Mouse (Mus musculus) layer of hippocampus, adult 8-10 months (tissue): Measurements from ENCODE around the gene Taf15. TPM values are rescaled to one million over a fixed set of nuclear protein-coding genes. Genes with fewer than 3 reads are reported as not detected.

Experiments
- DNase-seq, 2 experiments: peaks; one replicate each; pipeline ENCODE4 v3.0.0; 2022; ENCODE audit warnings: low spot score in 2 of 2
- total RNA-seq, 4 experiments: library from RNA; stranded (reverse); gene quantifications; 2 replicates each; pipeline ENCODE4 v1.2.4; 2022

The Taf15 gene
- total RNA-seq, result 10 to 100 TPM; 67.6 to 80.2 (median 69.6) TPM

DNA sequence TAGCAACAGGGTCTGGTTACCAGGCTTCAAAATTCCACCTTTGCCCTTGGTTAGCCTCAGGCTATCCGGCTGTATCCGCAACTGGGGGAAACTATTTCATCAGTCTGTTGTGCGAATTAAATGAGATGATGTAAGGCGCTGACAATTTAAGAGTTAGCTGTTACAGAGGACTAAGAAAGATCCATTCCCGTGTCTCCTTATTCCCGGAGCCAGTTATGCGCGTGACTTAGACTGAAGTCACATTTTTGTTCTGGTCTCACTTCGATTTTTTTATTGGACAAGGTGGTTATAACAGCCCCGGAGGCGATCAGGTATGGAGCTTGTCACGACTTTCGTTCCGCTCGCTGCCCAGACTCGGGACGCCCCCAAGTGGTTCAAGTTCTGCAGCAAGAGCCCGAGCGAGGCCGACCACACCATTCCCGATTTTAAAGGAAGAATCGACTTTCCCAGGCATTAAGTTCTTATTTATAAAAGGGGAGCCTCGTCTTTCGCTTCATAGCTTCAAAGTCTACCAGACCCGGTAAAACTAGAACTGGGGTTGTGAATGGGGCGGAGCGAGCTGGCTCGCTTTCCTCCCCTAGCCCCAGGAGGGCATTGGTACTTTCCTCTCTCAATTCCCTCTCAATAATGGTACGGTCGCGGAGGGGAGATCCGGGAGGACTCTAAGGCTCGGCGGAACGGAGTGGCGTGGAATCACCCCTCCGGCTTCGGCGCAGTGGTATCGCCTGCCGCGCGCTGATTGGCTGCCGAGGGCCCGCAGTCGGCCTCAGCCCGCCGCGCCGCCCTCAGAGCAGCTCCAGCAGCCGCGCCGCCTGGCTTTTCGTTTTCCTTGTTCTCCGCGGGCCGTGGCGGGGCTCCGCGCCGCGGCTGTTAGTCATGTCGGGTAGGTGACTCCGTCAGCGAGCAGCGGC, at the start of gene Taf15:
Taf15 (plus strand) TSS at position 763 of the 911 bp plus-strand sequence.
- DNase-seq, result peak; percentile 95 to 99

DNA sequence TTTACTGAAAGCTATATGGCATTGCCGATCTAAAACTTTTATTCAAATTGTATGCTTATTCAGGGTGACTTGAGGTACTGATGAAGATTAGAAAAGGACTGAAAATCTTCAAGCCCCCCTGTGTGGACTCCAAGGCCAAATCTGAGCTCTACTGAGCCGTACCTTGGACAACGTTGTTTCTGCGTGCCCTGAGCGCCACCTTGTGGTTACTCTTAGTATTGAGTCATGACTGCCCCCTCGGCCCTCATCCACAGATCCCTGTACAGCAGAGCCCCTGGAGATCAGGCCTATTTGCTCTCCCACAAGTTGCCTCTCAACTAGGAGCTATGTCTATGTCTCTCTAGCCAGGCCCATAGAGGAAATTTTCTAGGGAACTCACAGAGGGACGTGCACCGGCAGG, 48.2 kb upstream of the Taf15 start:
- DNase-seq, result peak in 1 of 2 experiments; percentile 81

DNA sequence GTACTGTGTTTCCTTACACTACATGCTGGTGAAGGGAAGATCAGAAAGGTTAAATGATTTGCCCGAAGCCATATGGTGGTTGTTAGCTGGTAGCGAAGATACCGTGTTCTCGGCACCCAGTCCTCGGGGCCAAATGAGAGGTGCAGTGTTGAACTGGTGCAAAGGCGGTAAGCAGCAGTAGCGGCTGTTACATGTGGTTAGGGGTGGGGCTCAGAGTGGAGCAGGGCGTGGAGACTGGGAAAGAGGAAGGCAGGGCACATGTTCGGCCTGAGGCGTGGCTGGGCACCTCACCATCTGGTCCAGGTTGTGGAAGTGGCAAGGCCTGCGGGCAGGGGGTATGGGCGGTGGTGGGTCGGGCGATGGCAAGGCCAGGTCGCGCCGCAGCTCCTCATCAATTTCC, 45.9 kb upstream of the Taf15 start:
- no peak for DNase-seq

DNA sequence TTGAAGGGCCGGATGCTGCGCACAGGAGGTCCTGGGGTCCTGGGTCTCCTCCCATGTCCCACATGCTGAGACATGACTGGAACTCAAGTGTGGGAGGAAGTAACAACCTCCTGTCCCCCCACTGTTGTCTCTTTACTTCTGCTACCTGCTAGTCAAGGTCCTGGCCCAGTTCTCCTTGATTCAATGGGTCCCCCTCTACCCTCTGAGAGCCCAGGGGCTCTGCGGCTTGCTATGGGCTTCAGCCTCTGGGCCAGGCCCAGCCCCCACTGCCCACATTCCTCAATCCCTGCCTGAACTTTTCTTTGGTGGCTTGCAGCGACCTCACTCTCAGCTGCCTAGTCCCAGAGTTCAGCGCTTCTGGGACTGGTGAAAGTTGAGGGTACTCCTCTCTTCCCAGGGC, 43.5 kb upstream of the Taf15 start, which contains the start of gene Gas2l2:
Gas2l2 (minus strand) TSS at position 101 of the 400 bp plus-strand sequence.
- DNase-seq, result no peak

DNA sequence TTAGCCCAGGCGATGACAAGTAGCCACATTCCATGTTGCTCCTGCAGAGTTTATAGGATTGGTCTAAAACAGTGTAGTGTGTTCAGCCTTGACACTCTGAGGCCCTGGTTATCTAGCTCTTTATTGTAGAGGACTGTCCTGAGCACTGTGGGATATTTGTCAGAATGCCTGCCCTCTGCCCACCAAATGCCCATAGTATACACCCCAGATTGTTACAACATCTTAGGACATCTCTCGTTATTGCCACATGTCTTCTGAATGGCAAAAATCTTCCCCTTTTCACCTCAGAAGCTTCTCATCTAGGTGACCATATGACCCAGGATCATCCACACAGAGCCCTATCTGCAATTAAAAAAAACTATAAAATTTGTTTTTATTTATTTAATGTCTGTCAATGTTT, 40.4 kb upstream of the Taf15 start:
- DNase-seq, result no peak

DNA sequence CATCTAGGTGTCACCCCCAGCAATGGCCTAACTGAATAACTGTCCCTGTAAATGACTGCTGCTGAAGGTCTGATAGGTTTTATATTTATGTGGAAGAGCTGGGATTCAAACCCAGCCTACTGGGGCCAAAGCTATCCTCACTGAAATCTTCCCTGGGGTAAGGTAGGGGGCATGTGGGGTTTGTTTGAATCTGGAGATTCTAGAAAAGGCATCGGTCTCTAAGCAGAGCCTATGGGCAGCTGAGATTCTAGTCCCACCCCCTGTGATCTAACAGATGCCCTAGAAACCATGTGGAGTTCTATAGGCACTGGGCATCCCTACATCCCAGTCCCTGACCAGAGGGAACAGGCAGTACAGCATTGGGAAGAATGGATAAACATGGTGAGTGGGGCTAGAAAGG, 35.5 kb upstream of the Taf15 start, which contains the start of gene 1700020L24Rik:
1700020L24Rik (plus strand) TSS at position 301 of the 400 bp plus-strand sequence.
- DNase-seq, result no peak

DNA sequence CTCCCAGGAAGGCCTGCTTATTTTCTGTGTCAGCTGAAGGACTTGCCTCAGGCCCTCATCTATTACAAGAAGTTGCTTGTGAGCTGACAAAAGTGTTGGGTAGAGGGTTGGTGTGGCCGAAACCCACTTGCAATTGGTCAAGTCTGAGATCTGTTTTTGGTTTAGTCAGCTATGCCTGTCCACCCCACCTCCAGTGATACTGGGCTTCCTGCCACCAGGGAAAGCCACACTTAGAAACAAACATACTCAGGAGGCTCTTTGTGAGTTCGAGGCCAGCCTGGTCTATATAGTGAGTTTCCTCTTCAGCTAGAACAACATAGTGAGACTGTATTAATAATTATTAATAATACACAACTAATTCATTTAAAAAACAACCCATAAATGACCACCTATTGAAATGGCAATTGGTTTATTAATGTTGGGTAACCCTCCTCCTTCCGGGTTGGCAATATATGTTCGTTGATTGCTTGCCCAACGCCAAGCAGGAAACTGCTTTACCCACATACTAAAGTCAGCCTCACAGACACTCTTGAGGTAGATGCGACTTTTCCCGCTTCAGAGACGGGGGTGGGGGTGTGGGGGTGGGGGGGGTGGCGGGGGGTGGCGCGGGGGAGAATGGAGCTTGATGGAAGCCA, 33.3 kb upstream of the Taf15 start:
- DNase-seq, result no peak

DNA sequence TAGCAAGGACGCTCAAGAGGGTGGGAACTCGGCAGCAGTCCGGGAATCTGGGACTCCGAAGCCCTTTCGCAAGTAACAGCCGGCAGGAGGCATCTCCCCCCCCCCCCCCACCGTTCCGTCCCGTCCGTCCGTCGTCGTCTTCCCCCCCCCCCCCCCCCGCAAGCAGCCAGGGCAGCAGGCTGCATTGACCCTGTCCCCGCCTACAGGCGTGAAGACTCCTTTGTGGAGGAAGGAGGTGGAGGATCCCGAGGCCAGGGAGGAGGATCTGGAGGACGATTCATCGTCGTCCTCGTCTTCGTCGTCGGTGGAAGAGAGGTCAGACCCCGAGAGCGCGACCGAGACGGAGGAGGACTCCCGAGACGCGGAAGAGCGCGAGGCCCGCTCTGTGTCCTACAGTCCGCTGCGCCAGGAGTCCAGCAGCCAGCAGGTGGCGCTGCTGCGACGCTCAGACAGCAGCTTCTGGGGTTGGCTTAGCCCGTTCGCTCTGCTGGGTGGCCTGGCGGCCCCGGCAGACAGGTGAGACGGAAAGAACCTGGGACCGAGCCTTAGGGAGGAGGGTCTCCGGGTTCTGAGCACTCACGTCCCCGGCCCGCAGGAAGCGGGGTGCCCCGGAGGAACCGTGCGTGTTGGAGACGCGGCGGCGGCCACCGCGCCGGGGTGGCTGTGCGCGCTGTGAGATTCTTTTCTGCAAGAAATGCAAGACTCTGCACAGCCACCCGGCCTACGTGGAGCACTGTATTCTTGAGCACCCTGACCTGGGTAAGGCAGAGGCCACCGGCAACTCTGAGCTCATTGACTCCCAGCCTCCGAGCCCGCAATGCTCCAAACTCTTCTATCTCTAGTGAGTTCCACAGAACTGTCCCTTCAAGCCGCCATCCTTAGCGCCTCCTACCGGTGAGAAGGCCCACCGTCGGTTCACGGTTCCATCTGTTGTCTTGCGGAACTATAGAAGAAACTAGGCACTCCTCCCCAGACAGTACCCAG, 32.5 kb upstream of the Taf15 start:
- peak; percentile 71 to 90 for DNase-seq

DNA sequence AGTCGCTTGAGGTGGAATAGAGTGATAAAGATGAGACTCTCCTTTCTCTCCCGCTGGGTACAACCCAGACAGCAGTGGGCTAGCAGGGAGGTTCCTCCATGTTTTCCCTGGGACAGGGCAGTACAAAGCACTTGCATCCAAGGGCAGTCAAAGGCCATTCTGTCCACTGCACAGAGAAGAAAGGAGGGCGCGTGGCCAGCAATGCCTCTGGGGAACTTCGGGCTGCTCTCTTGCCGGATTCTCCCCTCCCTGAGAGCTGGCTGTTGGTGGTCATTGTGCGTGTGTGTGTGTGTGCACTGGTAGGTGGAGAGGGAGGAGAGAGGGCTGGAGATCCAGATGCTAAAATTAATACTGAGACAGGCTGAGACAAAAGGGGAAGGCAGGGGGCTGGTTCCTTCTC, 31.7 kb upstream of the Taf15 start:
- DNase-seq, result no peak

DNA sequence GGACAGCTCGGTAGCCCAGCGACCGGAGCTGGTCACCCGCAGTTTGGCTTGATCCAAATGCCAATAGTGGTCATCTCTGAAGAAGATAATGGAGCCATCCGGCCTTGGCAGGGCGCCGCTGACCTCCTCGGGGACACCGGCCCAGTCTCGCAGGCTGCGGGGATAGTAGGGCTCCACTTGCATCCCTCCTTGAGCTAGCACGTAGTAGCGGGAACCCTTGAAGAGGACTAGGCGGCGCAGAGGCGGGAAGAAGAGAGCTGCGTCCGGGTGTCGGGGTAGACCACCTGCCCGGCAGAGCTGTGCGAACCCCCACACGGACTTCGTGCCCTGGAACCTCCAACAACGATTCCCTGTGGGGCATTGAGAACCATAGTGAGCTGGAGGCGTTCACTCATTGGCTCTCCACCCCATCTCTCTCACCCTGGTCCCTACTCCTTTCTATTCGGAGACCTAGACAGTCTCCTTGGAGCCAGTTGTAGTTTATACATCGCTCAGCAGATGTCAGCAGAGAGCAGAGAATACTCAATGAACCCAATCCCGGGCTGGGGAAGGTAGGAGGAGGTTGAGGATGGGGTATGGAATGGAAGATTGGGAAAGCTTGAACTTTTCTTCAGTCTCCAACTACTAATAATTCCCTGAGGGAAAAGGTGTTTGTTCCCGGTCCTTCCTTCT, 30.2 kb upstream of the Taf15 start:
- peak; percentile 61 to 82 for DNase-seq

DNA sequence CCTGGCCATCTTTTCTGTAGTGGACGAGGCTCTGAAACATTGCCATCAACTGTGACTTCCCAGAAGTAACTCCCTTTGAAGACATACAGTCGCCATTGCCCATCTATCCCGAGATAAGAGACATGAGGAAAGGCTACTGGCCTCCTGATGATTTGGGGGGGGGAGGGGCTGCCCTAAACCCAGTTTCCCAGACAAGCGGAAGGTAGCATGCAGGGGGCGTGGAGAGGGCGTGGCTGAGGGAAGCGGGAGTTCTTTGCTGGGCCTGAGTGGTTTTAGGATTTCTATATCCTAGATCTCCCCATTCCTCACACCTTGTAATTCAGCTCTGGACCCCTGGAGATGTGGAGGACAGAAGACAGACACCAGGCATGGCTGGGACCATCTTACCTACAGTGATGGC, 29.1 kb upstream of the Taf15 start:
- DNase-seq, result no peak

DNA sequence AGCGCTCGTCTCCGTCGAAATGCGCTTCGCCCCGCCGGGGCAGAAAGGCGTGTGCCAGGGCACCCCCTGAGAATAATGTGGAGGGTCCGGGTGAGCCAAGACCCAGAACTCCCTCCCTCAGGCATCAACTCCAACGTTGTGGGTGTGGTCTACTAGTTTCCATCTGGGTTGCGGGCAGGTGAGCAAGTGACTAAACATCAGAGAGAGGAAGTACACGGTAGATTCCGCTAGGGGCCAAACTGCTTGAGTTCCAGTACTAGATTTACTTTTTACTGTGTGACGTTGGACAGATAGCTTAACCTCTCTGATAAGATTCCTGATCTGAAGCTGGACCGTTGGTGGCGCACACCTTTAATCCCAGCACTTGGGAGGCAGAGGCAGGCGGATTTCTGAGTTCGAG, 27.9 kb upstream of the Taf15 start:
- DNase-seq, result no peak

DNA sequence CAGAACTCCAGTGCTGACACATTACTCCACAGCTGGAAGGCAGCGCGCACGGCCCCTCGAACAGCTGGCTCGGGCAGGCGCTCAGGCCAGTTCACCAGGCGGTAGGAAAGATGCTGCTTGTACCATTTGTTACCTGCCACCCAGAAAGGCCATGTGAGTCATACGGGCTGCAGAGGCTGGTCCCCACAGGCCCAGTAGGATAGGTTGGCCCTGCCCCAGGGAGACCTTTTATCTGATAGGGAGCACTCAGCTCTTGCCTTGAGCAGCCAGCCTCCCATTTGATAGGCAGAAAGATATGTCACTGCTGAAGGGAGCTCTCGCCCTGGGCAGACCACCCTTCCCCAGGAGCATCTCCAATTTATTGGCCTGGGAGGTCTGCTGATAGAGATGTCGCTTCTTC, 25.3 kb upstream of the Taf15 start:
- no peak for DNase-seq

DNA sequence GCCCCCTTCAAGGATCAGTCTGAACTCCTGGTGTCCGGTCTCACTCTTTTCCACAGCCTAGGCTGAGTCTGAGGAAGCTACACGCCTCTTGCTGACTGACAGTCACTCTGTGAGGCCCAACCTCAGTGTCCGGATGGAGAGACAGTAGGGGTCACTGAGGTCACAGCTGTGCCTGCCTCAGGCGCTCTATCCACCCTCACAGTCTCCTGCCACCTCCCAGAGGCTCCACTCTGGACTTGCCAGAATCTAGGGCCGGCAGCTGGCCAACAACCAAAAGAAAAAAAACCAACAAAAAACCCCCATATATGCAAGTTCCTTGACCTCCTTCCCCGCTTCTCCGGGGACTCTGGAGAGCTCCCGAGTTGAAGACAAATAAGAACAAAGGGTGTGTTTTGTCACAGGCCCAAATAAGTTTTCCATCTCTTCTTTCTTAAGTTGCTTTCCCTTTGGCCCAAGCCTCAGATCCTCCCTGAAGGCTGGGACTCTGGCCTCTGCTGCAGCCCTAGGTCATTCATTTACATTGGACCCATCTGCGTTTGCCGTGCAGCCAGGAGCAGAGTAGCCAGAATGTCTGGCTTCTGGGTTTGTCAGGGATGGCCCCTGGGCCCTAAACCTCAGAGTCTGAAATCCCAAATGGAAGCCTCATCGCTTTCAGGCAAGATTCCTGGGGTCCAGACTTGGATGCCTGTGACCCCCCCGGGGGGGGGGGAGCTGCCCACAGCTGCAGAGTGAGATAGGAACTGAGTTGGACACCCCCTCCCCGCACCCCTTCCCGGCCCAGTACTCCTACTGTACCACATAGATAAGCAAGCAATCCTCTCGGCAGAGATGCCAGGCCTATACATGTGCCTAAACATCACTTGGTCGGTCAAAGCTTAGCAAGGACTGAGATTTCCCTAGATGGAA, 24.6 kb upstream of the Taf15 start:
- no peak for DNase-seq

DNA sequence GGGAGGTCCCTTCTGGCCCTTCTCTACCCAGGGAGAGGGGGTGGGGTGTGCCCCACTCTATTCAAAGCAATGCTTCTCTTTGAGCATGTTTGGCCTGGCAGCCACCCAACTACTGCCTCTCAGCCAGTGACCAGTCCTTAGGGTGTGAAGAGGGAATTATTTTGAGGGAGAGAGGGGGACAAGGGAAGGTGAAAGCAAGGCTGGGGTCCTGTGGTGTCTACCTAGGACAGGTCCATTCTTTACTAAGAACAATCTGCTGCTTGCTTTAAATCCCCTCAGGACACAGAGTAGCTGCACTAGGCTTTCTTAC, 24.0 kb upstream of the Taf15 start:
- DNase-seq, result no peak

DNA sequence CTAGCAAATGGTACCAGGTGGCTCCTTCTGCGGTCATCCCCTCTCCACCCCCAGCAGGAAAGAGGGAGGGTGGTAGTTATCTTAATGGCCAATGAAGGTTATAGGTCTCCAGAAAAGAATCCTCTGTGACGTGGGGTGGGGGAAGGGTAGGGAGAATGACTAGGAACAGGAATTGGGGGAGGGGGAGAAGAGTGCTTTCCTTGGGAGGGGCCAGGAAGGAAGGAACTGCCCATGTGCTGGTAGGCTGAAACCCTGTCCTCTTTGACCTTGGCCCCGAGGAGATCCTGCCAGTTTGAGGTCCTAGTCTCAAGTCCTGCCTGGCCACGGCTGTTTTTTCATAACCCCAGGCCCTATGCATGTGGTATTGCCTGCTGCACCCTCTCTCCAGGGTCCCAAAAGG, 23.6 kb upstream of the Taf15 start:
- DNase-seq, result no peak

DNA sequence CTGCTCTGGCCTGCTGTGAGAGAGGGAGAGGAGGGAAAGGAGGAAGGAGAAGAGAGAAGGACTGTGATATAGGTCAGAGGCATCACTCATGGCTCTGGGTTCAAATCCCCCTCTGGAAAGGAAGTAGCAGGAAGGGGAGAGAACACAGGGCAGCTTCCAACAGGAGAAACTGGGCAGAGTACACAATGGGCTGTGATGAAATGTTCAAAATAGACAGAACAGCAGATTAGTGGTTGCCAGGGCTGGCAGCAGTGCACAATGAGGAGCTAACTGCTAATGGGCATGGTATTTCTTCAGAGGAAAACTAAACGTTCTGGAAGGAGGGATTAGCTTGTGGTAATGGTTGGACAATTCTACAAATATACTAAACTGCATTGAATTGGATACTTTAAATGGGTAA, 22.3 kb upstream of the Taf15 start:
- no peak for DNase-seq

DNA sequence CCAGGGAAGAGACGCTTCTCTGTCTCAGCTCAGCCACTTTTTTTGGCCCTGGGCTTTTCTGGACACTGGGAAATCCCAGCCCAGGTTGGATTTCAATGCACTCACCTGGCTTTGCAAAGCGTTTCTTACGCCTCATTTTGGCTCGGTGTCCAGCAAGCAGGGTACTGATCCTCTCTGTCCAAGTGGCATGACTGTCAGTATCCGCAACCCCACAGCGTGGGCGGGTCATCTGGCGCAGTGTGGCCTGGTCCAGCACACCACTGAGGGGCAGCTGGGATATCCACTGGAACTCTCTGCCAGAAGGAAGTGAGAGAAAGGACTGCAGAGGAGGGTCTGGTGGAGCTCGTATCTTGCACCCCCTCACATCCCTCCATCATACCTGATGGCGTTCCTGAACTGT, 21.6 kb upstream of the Taf15 start:
- DNase-seq, result no peak

DNA sequence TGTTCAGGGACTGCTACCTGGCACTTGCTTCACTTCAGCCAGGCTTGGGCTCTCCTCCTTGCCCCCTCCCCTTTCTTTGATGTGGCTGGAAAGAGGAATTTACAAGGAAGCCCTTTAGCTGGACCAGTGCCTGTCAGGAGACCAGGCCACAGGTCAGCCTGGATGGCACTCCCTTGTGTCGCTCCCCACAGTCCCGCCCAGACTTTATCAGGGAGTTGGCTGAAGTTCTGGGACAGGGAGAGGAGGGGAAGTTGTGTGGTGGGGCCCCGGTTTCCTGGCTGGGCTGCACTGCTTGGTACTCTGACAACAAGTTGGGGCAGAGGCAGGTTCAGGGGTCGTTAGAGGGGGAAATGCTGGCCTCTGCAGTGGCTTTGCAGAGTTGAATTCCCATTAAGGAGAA, 18.3 kb upstream of the Taf15 start:
- DNase-seq, result no peak

DNA sequence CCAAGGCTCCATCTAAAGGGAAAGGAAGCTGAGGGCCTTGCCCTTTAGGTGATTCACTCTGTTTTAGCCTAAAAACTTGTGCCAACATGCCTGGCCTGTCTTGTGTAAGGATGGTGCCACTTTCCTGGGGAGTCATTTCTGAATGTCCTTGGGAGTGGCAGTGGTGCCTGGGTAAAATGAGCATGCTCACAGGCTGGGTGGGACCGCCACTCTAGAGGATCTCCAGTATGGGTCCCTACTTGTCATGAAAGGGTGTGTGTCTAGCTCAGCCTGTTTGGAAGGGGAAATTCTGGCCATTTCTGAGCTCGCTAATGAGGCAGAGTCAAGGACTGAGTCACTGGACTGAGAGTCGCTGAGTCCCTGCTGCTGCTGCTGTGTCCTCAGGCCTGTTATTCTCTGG, 17.3 kb upstream of the Taf15 start:
- DNase-seq, result no peak
